Mouse (Mus musculus): ENCODE data around the gene Msi2.
A peak's percentile ranks its signal among the peaks of the same experiment; 100 is the strongest.

Msi2 gene

DNA sequence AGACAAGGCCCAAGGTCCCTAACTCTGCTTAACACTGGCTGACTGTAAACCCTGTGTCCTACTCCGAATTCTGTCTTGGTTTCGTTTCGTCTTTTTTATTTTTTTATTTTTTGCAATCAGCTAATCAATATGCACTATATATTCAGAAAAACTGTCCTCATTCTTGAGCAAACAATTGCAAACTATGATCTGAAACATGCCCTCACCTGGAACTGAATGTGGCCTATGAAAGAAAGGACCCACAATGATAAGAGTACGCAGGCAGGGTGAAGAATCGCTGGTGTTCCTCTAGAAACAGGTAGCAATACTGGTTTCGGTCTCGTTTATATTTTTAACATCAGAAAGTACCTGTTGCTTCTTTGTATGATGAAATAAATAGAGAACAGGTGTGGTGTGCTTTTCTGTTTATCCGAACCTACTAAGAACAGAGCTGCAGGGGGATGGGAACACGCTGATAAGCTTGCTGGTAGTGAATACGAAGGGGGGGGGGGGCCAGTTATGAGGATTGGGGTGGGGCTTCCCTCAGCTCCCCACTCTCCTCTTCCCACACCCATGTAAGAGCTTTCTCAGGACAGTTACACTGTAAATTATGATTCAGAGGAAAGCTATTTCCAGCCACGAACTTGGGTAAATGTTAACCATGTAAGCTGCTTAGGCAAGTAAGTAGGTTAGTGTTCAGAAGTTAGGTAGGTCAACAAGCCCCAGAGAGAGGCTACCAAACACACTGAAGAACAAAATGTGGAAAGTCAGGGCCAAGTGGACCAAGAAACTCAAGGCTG, 103.6 kb downstream of the Msi2 start:
- DNase-seq (ENCODE audit: low spot score): no peak

GRCm38 (mm10) chr11:88613771-88614526, 104.4 kb downstream of the Msi2 start:
- DNase-seq (ENCODE audit: low spot score): no peak

DNA sequence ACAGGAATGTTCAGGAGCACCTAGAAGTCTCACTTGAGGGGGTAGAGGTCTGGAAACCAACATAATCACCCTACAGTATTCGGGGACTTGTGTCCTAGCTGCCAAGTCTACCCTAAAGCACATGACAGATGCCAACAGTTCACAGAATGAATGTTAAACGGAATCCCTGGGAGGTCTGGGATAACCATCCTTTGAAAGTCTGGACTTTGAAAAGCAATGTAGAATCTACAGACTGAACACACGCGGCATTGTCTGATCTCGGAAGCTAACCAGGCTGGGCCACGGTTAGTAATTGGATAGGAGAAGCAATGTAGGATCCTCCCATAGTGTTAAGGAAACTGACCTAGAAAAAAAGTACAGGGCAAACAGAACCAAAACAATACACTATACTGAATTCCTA, 105.3 kb downstream of the Msi2 start:
- no peak for DNase-seq (ENCODE audit: low spot score)

DNA sequence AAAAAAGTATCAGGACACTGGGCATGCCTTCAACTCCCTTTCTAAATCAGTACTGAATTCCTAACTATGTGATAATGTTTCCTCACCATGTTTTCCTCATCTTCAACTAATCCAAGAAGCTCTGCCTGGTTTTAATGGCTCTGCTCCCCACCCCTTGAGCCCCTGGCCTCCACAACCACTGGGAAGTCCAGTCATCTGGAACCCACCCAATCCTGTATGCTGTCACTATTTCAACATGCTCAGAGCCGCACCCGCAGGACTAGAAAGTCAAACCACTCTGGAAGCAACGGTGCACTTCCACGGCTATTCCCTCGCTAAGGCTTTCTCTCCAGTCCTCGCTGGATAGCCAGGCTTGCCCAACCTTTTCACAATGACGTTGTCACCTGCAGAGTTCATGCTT, 106.2 kb downstream of the Msi2 start:
- DNase-seq (ENCODE audit: low spot score): no peak

DNA sequence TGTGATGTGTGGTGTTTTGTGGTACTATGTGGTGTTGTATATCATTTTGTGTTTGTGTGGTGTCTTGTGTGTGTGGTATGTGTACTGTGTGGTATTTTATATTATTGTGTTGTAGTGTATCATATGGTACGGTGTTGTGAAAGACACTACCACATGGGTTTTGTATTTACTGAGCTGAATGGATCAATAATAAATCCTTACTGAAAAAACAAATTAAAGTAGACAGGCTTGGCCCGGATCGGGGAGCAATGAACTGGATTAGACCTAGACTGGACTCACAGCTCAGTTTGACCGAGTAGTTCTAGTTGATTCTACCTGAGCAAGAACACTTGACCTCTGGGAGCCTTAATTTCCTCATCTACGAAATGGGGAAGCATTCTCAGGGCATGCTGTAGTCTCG, 107.5 kb downstream of the Msi2 start:
- no peak for DNase-seq (ENCODE audit: low spot score)

- no peak for DNase-seq (ENCODE audit: low spot score)
Observed at GRCm38 (mm10) chr11:88610112-88610511, 108.2 kb downstream of the Msi2 start.

- no peak for DNase-seq (ENCODE audit: low spot score)
Observed at GRCm38 (mm10) chr11:88608584-88608983, 109.7 kb downstream of the Msi2 start.

GRCm38 (mm10) chr11:88607725-88608383, 110.5 kb downstream of the Msi2 start:
- no peak for DNase-seq (ENCODE audit: low spot score)

- no peak for DNase-seq (ENCODE audit: low spot score)
Observed at GRCm38 (mm10) chr11:88605771-88606170, 112.5 kb downstream of the Msi2 start.

DNA sequence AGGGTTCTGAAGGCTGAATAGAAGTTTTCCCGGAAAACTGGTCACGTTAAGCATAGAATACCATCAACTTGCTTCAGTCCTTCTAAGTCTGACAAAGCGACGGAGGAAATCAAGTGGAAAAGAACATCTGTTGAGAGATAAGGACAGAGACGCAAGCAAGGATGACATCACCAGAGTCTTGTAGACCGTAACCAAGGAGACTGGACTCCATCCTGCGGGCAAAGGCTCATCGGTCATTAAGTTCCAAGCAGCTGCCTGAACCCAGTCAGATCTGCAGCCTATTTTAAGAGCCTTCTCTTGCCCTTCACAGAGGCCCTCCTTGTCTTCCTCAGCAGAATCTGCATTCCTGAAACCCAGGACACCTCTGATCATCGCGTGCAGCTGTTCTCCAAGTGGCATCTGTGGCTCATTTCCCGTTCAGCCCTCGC, 113.2 kb downstream of the Msi2 start:
- no peak for DNase-seq (ENCODE audit: low spot score)

DNA sequence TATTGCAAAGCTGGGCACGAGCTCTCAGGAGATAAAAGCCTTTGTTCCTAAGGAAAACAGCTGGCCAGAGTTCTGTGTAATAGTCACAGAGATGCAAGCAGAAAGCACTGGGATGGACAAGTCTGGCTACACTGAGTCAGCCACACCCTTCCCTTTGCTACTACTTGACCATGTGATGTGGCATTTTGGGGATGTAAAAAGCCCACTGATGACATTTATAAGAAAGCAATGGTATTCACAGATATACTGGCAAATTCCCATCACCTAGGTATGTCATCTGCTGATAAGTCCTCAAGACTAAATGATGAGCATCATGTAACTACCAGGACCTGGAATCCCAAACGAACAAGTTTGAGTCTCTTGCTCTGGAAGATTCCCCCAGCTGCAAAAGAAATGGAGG, 113.7 kb downstream of the Msi2 start:
- no peak for DNase-seq (ENCODE audit: low spot score)

- DNase-seq (ENCODE audit: low spot score): no peak
Observed at GRCm38 (mm10) chr11:88603366-88603765, 114.9 kb downstream of the Msi2 start.

- no peak for DNase-seq (ENCODE audit: low spot score)
Observed at GRCm38 (mm10) chr11:88602471-88603120, 115.7 kb downstream of the Msi2 start.

GRCm38 (mm10) chr11:88600194-88600593, 118.1 kb downstream of the Msi2 start:
- DNase-seq (ENCODE audit: low spot score): no peak

DNA sequence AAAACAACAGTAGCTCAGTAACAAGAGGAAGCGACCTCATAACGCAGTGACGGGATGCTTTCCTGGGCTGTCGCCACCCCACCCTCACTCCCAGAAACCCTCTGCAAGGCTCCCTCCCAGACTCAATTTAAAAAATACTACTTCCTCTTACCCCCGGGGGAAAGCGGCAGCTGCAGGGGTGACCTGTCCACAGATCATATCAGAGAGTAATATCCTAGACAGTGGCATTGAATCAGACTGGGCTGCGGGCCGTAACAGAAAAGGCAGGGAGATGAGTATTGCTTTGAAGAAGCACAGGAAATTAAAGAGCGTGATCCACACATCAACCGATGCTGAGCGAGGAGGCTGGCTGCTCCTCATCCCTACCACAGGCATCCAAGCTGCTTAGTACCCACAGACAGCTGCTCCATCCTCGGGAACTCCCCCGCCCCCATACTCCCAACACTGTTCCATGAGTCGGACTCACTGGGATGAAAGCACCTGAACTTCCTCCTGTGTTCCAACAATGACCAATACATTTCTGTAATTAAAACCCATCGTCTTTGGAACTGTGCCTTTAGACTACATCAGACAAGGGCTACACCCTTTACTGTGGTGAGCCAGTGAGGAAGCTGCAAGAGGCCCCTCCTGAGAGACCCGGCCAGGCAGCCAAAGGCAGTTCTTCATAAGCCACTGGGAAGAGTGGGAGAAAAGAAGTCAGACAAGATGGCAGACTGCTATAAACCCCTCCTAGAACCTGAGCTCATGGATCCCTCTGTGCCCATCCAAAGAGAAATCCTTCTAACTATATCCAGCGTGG, 118.8 kb downstream of the Msi2 start:
- DNase-seq (ENCODE audit: low spot score): peak; percentile 52

GRCm38 (mm10) chr11:88598848-88599175, 119.5 kb downstream of the Msi2 start:
- no peak for DNase-seq (ENCODE audit: low spot score)

GRCm38 (mm10) chr11:88598150-88598847, 120.0 kb downstream of the Msi2 start:
- no peak for DNase-seq (ENCODE audit: low spot score)

GRCm38 (mm10) chr11:88595616-88596015, 122.7 kb downstream of the Msi2 start:
- DNase-seq (ENCODE audit: low spot score): no peak

- DNase-seq (ENCODE audit: low spot score): no peak
Observed at GRCm38 (mm10) chr11:88594804-88595611, 123.3 kb downstream of the Msi2 start.

GRCm38 (mm10) chr11:88594010-88594409, 124.3 kb downstream of the Msi2 start:
- DNase-seq (ENCODE audit: low spot score): no peak

Data from layer of hippocampus, adult 11-12 months (tissue).